8 mouse cellular contexts compared by ENCODE assay signal in genomic region chr7:127231826-127232621, GRCm38 (mm10). TPM values are rescaled to one million over a fixed set of nuclear protein-coding genes. Genes with fewer than 3 reads are reported as not detected.
DNase-seq lines count a peak whose midpoint lies in the region; ATAC-seq and TF ChIP-seq lines count a peak whose summit lies in the region.

No protein-coding gene starts in this region.

- ATAC-seq in kidney, embryonic 15.5 days (replicated peaks; ENCODE audit: low FRiP score) = no peak
- no peak for ATAC-seq in hindbrain, embryonic 14.5 days (ENCODE audit: low FRiP score)
- no peak for ATAC-seq in midbrain, embryonic 15.5 days (replicated peaks)

- peaks cover 36% of the 10 kb centered on the region for H3K4me1 ChIP-seq in kidney, embryonic 15.5 days
- no peaks in the 10 kb centered on the region for H3K4me1 ChIP-seq in bone marrow, adult 2 months (ENCODE audit: control insufficient read depth, insufficient read depth, low read length)
- H3K4me1 ChIP-seq in hindbrain, embryonic 14.5 days (replicated peaks; ENCODE audit: control insufficient read depth, insufficient read depth, low read length) = peaks cover 33% of the 10 kb centered on the region
- H3K4me1 ChIP-seq in midbrain, embryonic 15.5 days = peaks cover 37% of the 10 kb centered on the region

- peaks cover 41% of the 10 kb centered on the region for H3K36me3 ChIP-seq in kidney, embryonic 15.5 days
- H3K36me3 ChIP-seq in hindbrain, embryonic 14.5 days (replicated peaks; ENCODE audit: control insufficient read depth, insufficient read depth) = peaks cover 24% of the 10 kb centered on the region
- H3K36me3 ChIP-seq in midbrain, embryonic 15.5 days (replicated peaks) = peaks cover 19% of the 10 kb centered on the region

- DNase-seq in kidney, adult 11 months = no peak
- no peak for DNase-seq in hindbrain, embryonic 14.5 days (ENCODE audit: low spot score)
- DNase-seq in left cerebral cortex, adult 9 months (ENCODE audit: low spot score in 2 of 2) = no peak
- no peak for DNase-seq in thymus, adult 18-20 months
- DNase-seq in layer of hippocampus, postnatal 10 days (ENCODE audit: low spot score in 2 of 2) = no peak

- peak overlapping the region; percentile 99 for H3K4me3 ChIP-seq in kidney, embryonic 15.5 days (replicated peaks)
- peak overlapping the region; percentile 68 for H3K4me3 ChIP-seq in bone marrow, adult 2 months (replicated peaks; ENCODE audit: control insufficient read depth, low read depth, low read length)
- H3K4me3 ChIP-seq in hindbrain, embryonic 14.5 days (replicated peaks; ENCODE audit: low read length) = peak overlapping the region; percentile 83
- peak overlapping the region; percentile 97 for H3K4me3 ChIP-seq in midbrain, embryonic 15.5 days

- no peak for TF ChIP-seq POLR2A in bone marrow, adult 2 months (IDR thresholded peaks at IDR 0.05; ENCODE audit: borderline replicate concordance, control insufficient read depth, low read depth, low read length)

- no peak for TF ChIP-seq CTCF in bone marrow, adult 2 months (IDR thresholded peaks at IDR 0.05; ENCODE audit: control insufficient read depth, insufficient read depth, low read length)

- peak overlapping the region; percentile 99 for H3K27ac ChIP-seq in kidney, embryonic 15.5 days
- peak overlapping the region; percentile 89 for H3K27ac ChIP-seq in bone marrow, adult 2 months (ENCODE audit: control insufficient read depth, insufficient read depth, low read depth, low read length, poor library complexity)
- peak overlapping the region; percentile 98 for H3K27ac ChIP-seq in hindbrain, embryonic 14.5 days
- H3K27ac ChIP-seq in midbrain, embryonic 15.5 days = peak overlapping the region; percentile 99

- WGBS in kidney, embryonic 15.5 days = 4% methylated on average over 20 of the region's 20 CpGs
- 2% methylated on average over 20 of the region's 20 CpGs for WGBS in bone marrow, adult 2 months
- 4% methylated on average over 20 of the region's 20 CpGs for whole genome bisulfite sequencing in hindbrain, embryonic 14.5 days
- 3% methylated on average over 20 of the region's 20 CpGs for WGBS in midbrain, embryonic 15.5 days

- peak overlapping the region; percentile 71 for H3K4me2 ChIP-seq in kidney, embryonic 15.5 days
- H3K4me2 ChIP-seq in hindbrain, embryonic 14.5 days (replicated peaks) = peak overlapping the region; percentile 60
- H3K4me2 ChIP-seq in midbrain, embryonic 15.5 days = peak overlapping the region; percentile 62

- H3K9me3 ChIP-seq in kidney, embryonic 15.5 days (replicated peaks) = no peaks in the 10 kb centered on the region
- H3K9me3 ChIP-seq in hindbrain, embryonic 14.5 days (ENCODE audit: control insufficient read depth, low read length) = no peaks in the 10 kb centered on the region
- H3K9me3 ChIP-seq in midbrain, embryonic 15.5 days = no peaks in the 10 kb centered on the region

- no peaks in the 10 kb centered on the region for H3K27me3 ChIP-seq in kidney, embryonic 15.5 days
- no peaks in the 10 kb centered on the region for H3K27me3 ChIP-seq in hindbrain, embryonic 14.5 days (ENCODE audit: control insufficient read depth, insufficient read depth, low read length)
- H3K27me3 ChIP-seq in midbrain, embryonic 15.5 days (replicated peaks) = no peaks in the 10 kb centered on the region

- H3K9ac ChIP-seq in kidney, embryonic 15.5 days = peak overlapping the region; percentile 98
- peak overlapping the region; percentile 96 for H3K9ac ChIP-seq in hindbrain, embryonic 14.5 days
- peak overlapping the region; percentile 99 for H3K9ac ChIP-seq in midbrain, embryonic 15.5 days

RNA-seq across cellular contexts. Expression of gene Zfp553, which starts 0.8 kb away (rescaled TPM):
- 41.7 and 46.1 TPM in 2 replicates for polyA plus RNA-seq in kidney, embryonic 15.5 days (2015; fragmentation: Nextera tagmentation; extraction: Ambion mirVana)
- polyA plus RNA-seq in bone marrow, adult 2 months (2011; ENCODE audit: insufficient read depth, insufficient read length, low replicate concordance, missing spikeins) = 2.6 and 6.6 TPM in 2 replicates
- 25.0 TPM in 2 replicates for polyA plus RNA-seq in hindbrain, embryonic 14.5 days (2014; fragmentation: Nextera tagmentation; extraction: Ambion mirVana)
- polyA plus RNA-seq in midbrain, embryonic 15.5 days (2015; fragmentation: Nextera tagmentation; extraction: Ambion mirVana) = 63.7 and 64.1 TPM in 2 replicates
- 10 to 100 TPM; 19.3 to 19.6 TPM for total RNA-seq in layer of hippocampus, postnatal 10 days (2021)

RNA-seq across cellular contexts. Expression of gene Sept1, which starts 0.9 kb away (rescaled TPM):
- 21.3 and 21.7 TPM in 2 replicates for polyA plus RNA-seq in kidney, embryonic 15.5 days (2015; fragmentation: Nextera tagmentation; extraction: Ambion mirVana)
- polyA plus RNA-seq in bone marrow, adult 2 months (2011; ENCODE audit: insufficient read depth, insufficient read length, low replicate concordance, missing spikeins) = 76.8 and 153 TPM in 2 replicates
- 8.3 and 9.2 TPM in 2 replicates for polyA plus RNA-seq in hindbrain, embryonic 14.5 days (2014; fragmentation: Nextera tagmentation; extraction: Ambion mirVana)
- 17.0 and 18.2 TPM in 2 replicates for polyA plus RNA-seq in midbrain, embryonic 15.5 days (2015; fragmentation: Nextera tagmentation; extraction: Ambion mirVana)
- 1 to 10 TPM; 5.5 to 5.9 TPM for total RNA-seq in layer of hippocampus, postnatal 10 days (2021)

RNA-seq across cellular contexts. Expression of gene Zfp771, which starts 12.1 kb away (rescaled TPM):
- polyA plus RNA-seq in kidney, embryonic 15.5 days (2015; fragmentation: Nextera tagmentation; extraction: Ambion mirVana) = 59.3 and 62.3 TPM in 2 replicates
- polyA plus RNA-seq in bone marrow, adult 2 months (2011; ENCODE audit: insufficient read depth, insufficient read length, low replicate concordance, missing spikeins) = 10.6 and 13.1 TPM in 2 replicates
- 63.4 and 63.5 TPM in 2 replicates for polyA plus RNA-seq in hindbrain, embryonic 14.5 days (2014; fragmentation: Nextera tagmentation; extraction: Ambion mirVana)
- 72.0 and 73.1 TPM in 2 replicates for polyA plus RNA-seq in midbrain, embryonic 15.5 days (2015; fragmentation: Nextera tagmentation; extraction: Ambion mirVana)
- 10 to 100 TPM; 56.7 to 67.0 TPM for total RNA-seq in layer of hippocampus, postnatal 10 days (2021)

RNA-seq across cellular contexts. Expression of gene Mylpf, which starts 23.3 kb away (rescaled TPM):
- 51.1 and 90.2 TPM in 2 replicates for polyA plus RNA-seq in kidney, embryonic 15.5 days (2015; fragmentation: Nextera tagmentation; extraction: Ambion mirVana)
- 32.2 and 126 TPM in 2 replicates for polyA plus RNA-seq in bone marrow, adult 2 months (2011; ENCODE audit: insufficient read depth, insufficient read length, low replicate concordance, missing spikeins)
- 2.2 and 2.8 TPM in 2 replicates for polyA plus RNA-seq in hindbrain, embryonic 14.5 days (2014; fragmentation: Nextera tagmentation; extraction: Ambion mirVana)
- polyA plus RNA-seq in midbrain, embryonic 15.5 days (2015; fragmentation: Nextera tagmentation; extraction: Ambion mirVana) = 3.9 and 5.0 TPM in 2 replicates
- total RNA-seq in layer of hippocampus, postnatal 10 days (2021) = 1 to 10 TPM; 1.3 to 3.3 TPM

RNA-seq across cellular contexts. Expression of gene Tbc1d10b, which starts 23.8 kb away (rescaled TPM):
- polyA plus RNA-seq in kidney, embryonic 15.5 days (2015; fragmentation: Nextera tagmentation; extraction: Ambion mirVana) = 23.4 and 26.7 TPM in 2 replicates
- polyA plus RNA-seq in bone marrow, adult 2 months (2011; ENCODE audit: insufficient read depth, insufficient read length, low replicate concordance, missing spikeins) = 53.6 and 84.9 TPM in 2 replicates
- 24.6 and 33.0 TPM in 2 replicates for polyA plus RNA-seq in hindbrain, embryonic 14.5 days (2014; fragmentation: Nextera tagmentation; extraction: Ambion mirVana)
- 39.6 and 44.8 TPM in 2 replicates for polyA plus RNA-seq in midbrain, embryonic 15.5 days (2015; fragmentation: Nextera tagmentation; extraction: Ambion mirVana)
- 10 to 100 TPM; 84.6 to 95.4 TPM for total RNA-seq in layer of hippocampus, postnatal 10 days (2021)
